Mouse (Mus musculus): ENCODE measurements around the gene Cxadr. TPM values are rescaled to one million over a fixed set of nuclear protein-coding genes. Genes with fewer than 3 reads are reported as not detected.
"Not testable (repeated sequence)": the region's sequence is repeated elsewhere in the genome, so short reads cannot be mapped to it uniquely, and the experiment has no call there.

The Cxadr gene
- polyA plus RNA-seq, 1 experiment from 2014 or later: 24.5 TPM

DNA sequence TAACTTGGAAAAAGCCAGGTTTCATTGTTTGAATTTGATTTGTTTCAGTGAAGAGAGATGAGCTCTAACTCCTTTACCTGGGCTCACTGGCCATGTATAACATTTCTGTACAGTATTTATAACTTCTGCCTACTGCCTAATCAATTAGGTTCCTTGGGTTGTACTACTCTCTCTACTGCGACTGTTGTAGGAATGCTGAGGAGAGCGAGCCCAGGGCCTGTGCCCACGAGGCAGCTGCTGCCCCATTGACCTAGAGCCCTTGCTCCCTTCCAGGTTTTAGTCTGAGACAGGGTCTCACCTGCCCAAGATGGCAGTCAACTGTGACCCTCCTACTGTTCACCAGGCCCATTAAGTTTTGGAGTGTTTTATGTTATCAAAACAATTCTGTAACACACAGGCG is 60.2 kb downstream of the Cxadr start:
- no peak for ATAC-seq (replicated peaks; ENCODE audit: insufficient number of reproducible peaks, low FRiP score, low TSS enrichment)
- H3K4me3 ChIP-seq (ENCODE audit: low read depth, low read length): no peak overlapping the region
- H3K9ac ChIP-seq (ENCODE audit: low read depth, low read length): no peak overlapping the region
- peaks cover 15% of the 10 kb centered on the region for H3K36me3 ChIP-seq (ENCODE audit: control insufficient read depth, insufficient read depth, low read length)
- H3K4me2 ChIP-seq: no peak overlapping the region
- no peaks in the 10 kb centered on the region for H3K27me3 ChIP-seq (ENCODE audit: control insufficient read depth, insufficient read depth, low read length)
- no peaks in the 10 kb centered on the region for H3K9me3 ChIP-seq (replicated peaks; ENCODE audit: control insufficient read depth, low read length)
- H3K4me1 ChIP-seq (ENCODE audit: control insufficient read depth, insufficient read depth, low read length): no peaks in the 10 kb centered on the region
- no peak overlapping the region for H3K27ac ChIP-seq (ENCODE audit: low read depth, low read length)
- 94% methylated on average over 4 of the region's 4 CpGs for WGBS (ENCODE audit: insufficient replicate concordance)

- peaks cover 11% of the 10 kb centered on the region for H3K36me3 ChIP-seq (ENCODE audit: control insufficient read depth, insufficient read depth, low read length)
- not testable (repeated sequence) for H3K4me3 ChIP-seq (ENCODE audit: low read depth, low read length); H3K9me3 ChIP-seq (replicated peaks; ENCODE audit: control insufficient read depth, low read length); H3K27me3 ChIP-seq (ENCODE audit: control insufficient read depth, insufficient read depth, low read length); ATAC-seq (replicated peaks; ENCODE audit: insufficient number of reproducible peaks, low FRiP score, low TSS enrichment); H3K27ac ChIP-seq (ENCODE audit: low read depth, low read length); H3K4me2 ChIP-seq; H3K9ac ChIP-seq (ENCODE audit: low read depth, low read length); H3K4me1 ChIP-seq (ENCODE audit: control insufficient read depth, insufficient read depth, low read length)
- WGBS (ENCODE audit: insufficient replicate concordance): 91% methylated on average over 9 of the region's 9 CpGs
Observed at GRCm38 (mm10) chr16:78364554-78364953, 63.3 kb downstream of the Cxadr start.

GRCm38 (mm10) chr16:78371491-78372046 is 70.3 kb downstream of the Cxadr start:
- Histone ChIP-seq H3K27me3 (ENCODE audit: control insufficient read depth, insufficient read depth, low read length) (no peaks in the 10 kb centered on the region), H3K4me2 (no peak overlapping the region), H3K36me3 (ENCODE audit: control insufficient read depth, insufficient read depth, low read length) (peaks cover 7% of the 10 kb centered on the region), H3K4me1 (ENCODE audit: control insufficient read depth, insufficient read depth, low read length) (peaks cover 6% of the 10 kb centered on the region; the same call in 1 of the 2 replicates), H3K9me3 (replicated peaks; ENCODE audit: control insufficient read depth, low read length) (no peaks in the 10 kb centered on the region), H3K27ac (ENCODE audit: low read depth, low read length) (no peak overlapping the region), H3K4me3 (ENCODE audit: low read depth, low read length) (no peak overlapping the region), H3K9ac (ENCODE audit: low read depth, low read length) (no peak overlapping the region)
- WGBS (ENCODE audit: insufficient replicate concordance): 76% methylated on average over 7 of the region's 7 CpGs
- no peak for ATAC-seq (replicated peaks; ENCODE audit: insufficient number of reproducible peaks, low FRiP score, low TSS enrichment)

DNA sequence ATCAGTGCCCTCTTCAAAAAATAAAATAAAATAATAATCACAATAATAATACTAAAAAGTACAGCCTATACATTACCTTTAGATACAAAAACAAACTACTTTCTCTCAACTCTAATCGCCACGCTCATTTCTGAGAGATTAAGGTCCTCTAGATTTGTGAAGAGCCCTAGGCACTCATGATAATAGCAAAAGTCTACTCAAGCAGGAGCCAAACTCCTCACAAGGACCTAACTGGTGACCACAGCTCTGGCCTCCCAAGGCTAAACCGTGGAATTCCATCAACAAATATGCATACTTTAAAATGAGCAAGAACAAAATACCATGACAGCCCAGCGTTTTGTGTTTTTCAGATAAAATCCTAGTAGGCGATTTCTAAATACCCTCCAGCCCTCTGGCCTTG is 71.5 kb downstream of the Cxadr start:
- H3K4me2 ChIP-seq: no peak overlapping the region
- no peak overlapping the region for H3K9ac ChIP-seq (ENCODE audit: low read depth, low read length)
- 75% methylated on average over 5 of the region's 5 CpGs for WGBS (ENCODE audit: insufficient replicate concordance)
- no peak overlapping the region for H3K27ac ChIP-seq (ENCODE audit: low read depth, low read length)
- no peak for ATAC-seq (replicated peaks; ENCODE audit: insufficient number of reproducible peaks, low FRiP score, low TSS enrichment)
- peaks cover 6% of the 10 kb centered on the region for H3K4me1 ChIP-seq (ENCODE audit: control insufficient read depth, insufficient read depth, low read length)
- peaks cover 5% of the 10 kb centered on the region for H3K36me3 ChIP-seq (ENCODE audit: control insufficient read depth, insufficient read depth, low read length)
- H3K27me3 ChIP-seq (ENCODE audit: control insufficient read depth, insufficient read depth, low read length): no peaks in the 10 kb centered on the region
- H3K4me3 ChIP-seq (ENCODE audit: low read depth, low read length): no peak overlapping the region
- no peaks in the 10 kb centered on the region for H3K9me3 ChIP-seq (replicated peaks; ENCODE audit: control insufficient read depth, low read length)

DNA sequence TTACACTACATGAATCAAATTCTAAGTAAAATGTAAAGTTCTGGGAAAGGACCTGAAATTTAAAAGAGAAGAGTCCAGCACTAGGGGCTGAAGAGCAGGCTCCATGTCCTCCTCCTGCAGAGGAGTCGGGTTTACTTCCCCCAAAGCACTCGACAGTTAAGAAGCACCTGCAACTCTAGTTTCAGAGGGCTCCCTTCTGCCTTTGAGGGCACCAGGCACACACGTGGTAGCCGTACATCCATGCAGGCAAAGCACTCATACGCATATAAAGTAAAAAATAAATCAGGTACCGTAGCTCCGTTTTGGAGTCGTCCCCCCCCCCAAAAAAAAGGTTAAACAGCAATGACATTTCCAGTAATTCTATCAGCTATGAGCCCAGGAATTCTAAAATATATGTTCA is 72.5 kb downstream of the Cxadr start:
- no peak overlapping the region for H3K4me3 ChIP-seq (ENCODE audit: low read depth, low read length)
- H3K36me3 ChIP-seq (ENCODE audit: control insufficient read depth, insufficient read depth, low read length): no peaks in the 10 kb centered on the region
- no peaks in the 10 kb centered on the region for H3K27me3 ChIP-seq (ENCODE audit: control insufficient read depth, insufficient read depth, low read length)
- no peaks in the 10 kb centered on the region for H3K9me3 ChIP-seq (replicated peaks; ENCODE audit: control insufficient read depth, low read length)
- 78% methylated on average over 8 of the region's 8 CpGs for WGBS (ENCODE audit: insufficient replicate concordance)
- ATAC-seq (replicated peaks; ENCODE audit: insufficient number of reproducible peaks, low FRiP score, low TSS enrichment): no peak
- no peak overlapping the region for H3K9ac ChIP-seq (ENCODE audit: low read depth, low read length)
- no peak overlapping the region for H3K27ac ChIP-seq (ENCODE audit: low read depth, low read length)
- H3K4me2 ChIP-seq: no peak overlapping the region
- peaks cover 6% of the 10 kb centered on the region for H3K4me1 ChIP-seq (ENCODE audit: control insufficient read depth, insufficient read depth, low read length)

DNA sequence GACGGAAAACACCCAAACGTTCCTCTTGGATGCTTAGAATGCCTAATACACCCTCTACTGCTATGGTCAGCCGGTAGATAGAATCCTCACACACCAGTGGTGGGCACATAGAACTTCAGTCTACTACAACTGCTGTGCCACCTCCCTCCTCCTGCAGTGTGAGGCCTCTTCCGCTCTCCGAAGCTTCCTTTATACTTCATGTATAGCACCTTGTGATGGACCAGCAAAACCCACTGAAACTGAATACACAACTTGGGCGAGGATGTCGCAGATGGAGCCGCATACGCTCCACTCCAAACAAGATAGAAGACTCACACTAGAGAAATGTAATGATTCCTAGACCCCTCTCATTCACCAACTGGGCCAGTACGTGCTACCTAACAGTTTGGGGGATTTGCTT is 73.9 kb downstream of the Cxadr start:
- no peaks in the 10 kb centered on the region for H3K9me3 ChIP-seq (replicated peaks; ENCODE audit: control insufficient read depth, low read length)
- H3K27me3 ChIP-seq (ENCODE audit: control insufficient read depth, insufficient read depth, low read length): no peaks in the 10 kb centered on the region
- 47% methylated on average over 10 of the region's 10 CpGs for WGBS (ENCODE audit: insufficient replicate concordance)
- no peak for ATAC-seq (replicated peaks; ENCODE audit: insufficient number of reproducible peaks, low FRiP score, low TSS enrichment)
- H3K4me3 ChIP-seq (ENCODE audit: low read depth, low read length): peak overlapping the region; percentile 95
- no peaks in the 10 kb centered on the region for H3K36me3 ChIP-seq (ENCODE audit: control insufficient read depth, insufficient read depth, low read length)
- peak overlapping the region; percentile 34; the same call in 1 of the 2 replicates for H3K9ac ChIP-seq (ENCODE audit: low read depth, low read length)
- no peak overlapping the region for H3K27ac ChIP-seq (ENCODE audit: low read depth, low read length)
- peaks cover 6% of the 10 kb centered on the region for H3K4me1 ChIP-seq (ENCODE audit: control insufficient read depth, insufficient read depth, low read length)
- peak overlapping the region; percentile 71 for H3K4me2 ChIP-seq

DNA sequence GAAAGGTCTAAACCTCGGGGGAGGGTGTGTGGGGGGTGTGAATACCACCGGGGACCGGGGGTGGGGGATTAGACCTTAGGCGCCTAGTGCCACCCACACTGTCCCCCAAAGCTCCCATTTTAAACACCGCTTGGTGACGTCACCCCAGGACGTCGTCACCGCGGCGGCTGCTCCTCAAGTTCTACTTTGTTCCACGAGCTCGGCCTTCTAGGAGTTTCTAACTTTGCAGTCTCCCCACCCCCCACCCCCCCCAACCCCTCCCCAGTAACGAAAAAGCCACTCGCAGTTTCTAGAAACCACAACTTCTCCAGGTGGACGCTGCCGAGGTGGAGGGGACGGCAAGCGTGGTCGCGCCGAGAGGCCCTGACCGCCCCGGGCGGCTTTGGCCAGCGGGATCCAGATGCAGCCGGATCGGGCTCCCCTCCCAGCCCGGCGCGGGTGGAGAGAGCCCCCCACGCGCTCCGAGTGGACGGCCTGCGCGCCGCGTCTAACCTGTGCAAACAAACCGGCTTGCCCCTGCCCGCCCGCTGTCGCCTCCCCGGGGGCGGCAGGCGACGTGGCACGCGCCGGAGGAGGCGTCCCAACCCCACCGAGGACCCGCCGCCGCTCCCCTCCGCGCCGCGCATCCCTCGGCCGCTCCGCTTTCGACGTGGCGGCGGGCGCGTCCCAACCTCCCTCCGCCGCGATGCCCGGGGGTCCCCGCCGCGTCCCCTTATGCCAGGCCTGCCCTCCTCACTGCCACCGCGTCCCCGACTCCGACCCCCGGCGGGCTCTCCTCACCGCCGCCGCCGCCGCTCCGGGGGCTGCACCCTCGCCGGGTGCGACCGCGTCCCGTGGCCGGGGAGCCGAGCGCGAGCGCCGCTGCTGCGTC is 74.8 kb downstream of the Cxadr start:
- Histone ChIP-seq H3K4me3 (ENCODE audit: low read depth, low read length) (peak overlapping the region; percentile 95), H3K36me3 (ENCODE audit: control insufficient read depth, insufficient read depth, low read length) (no peaks in the 10 kb centered on the region), H3K4me2 (peak overlapping the region; percentile 71), H3K27me3 (ENCODE audit: control insufficient read depth, insufficient read depth, low read length) (no peaks in the 10 kb centered on the region), H3K27ac (ENCODE audit: low read depth, low read length) (peak overlapping the region; percentile 79), H3K9me3 (replicated peaks; ENCODE audit: control insufficient read depth, low read length) (no peaks in the 10 kb centered on the region), H3K9ac (ENCODE audit: low read depth, low read length) (peak overlapping the region; percentile 99), H3K4me1 (ENCODE audit: control insufficient read depth, insufficient read depth, low read length) (peaks cover 6% of the 10 kb centered on the region)
- under 1% methylated on average over 80 of the region's 100 CpGs for WGBS (ENCODE audit: insufficient replicate concordance)
- ATAC-seq (replicated peaks; ENCODE audit: insufficient number of reproducible peaks, low FRiP score, low TSS enrichment): peak; percentile 55

DNA sequence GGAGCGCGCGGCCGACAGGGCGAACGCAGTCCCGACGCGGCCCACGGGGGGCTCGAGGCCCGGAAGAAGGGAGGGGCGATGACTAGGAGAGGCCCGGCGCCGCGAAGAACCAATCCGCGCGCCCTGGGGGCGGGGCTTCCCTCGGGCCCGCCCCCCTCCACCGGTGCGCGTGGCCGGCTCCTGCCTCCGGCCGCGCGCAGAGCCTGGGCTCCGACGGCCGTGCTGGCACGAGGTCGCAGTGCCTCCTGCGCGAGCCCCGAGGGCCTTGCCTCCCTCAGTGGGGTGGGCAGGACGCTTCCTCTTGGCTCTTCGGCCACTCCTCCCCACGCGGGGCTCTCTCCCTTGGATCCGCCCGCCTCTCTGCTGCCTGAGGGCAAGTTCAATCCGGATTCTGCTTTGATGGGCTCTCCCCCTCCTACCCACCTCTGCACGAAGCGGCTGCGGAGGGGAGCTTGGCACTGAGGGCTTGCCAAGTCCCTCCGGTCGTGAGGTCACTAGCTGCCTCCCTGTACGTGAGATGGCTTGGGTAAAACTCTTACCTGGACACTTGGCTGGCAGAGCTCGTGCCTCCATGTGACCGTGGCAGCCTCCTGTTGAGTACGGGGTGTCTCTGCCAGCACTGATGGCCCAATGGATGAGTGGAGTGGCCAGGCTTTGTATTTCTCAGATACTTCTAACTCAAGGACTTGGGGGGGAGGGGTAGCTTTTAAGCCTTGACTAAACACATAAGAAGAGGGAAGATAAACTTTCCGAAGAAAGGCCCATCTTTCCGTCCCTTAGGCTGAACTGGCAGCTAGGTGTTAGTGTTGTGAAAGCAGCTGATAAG is 75.7 kb downstream of the Cxadr start, which contains the start of gene Btg3:
Gene Btg3 (minus strand): TSS at position 448 of the 826 bp plus-strand sequence.
- Histone ChIP-seq H3K9me3 (replicated peaks; ENCODE audit: control insufficient read depth, low read length) (no peaks in the 10 kb centered on the region), H3K4me3 (ENCODE audit: low read depth, low read length) (peak within 1 kb of the TSS; percentile 95), H3K27me3 (ENCODE audit: control insufficient read depth, insufficient read depth, low read length) (no peaks in the 10 kb centered on the region), H3K27ac (ENCODE audit: low read depth, low read length) (peak within 1 kb of the TSS; percentile 79), H3K4me2 (peak within 1 kb of the TSS; percentile 71), H3K9ac (ENCODE audit: low read depth, low read length) (peak within 1 kb of the TSS; percentile 99), H3K4me1 (ENCODE audit: control insufficient read depth, insufficient read depth, low read length) (peaks cover 6% of the 10 kb centered on the region), H3K36me3 (ENCODE audit: control insufficient read depth, insufficient read depth, low read length) (no peaks in the 10 kb centered on the region)
- 2% methylated on average over 56 of the region's 57 CpGs for WGBS (ENCODE audit: insufficient replicate concordance)
- ATAC-seq (replicated peaks; ENCODE audit: insufficient number of reproducible peaks, low FRiP score, low TSS enrichment): peak; percentile 97

Measured in heart, embryonic 11.5 days (tissue).